Mouse (Mus musculus) heart, embryonic 11.5 days (tissue): ENCODE measurements around the gene Plcl2. TPM values are rescaled to one million over a fixed set of nuclear protein-coding genes. Genes with fewer than 3 reads are reported as not detected.
"Not testable (repeated sequence)": the region's sequence is repeated elsewhere in the genome, so short reads cannot be mapped to it uniquely, and the experiment has no call there.

Experiments used
- ATAC-seq: fragments of 200-750 bp; cut with Nextera tagmentation; replicated peaks from 2 replicates; pipeline ENCODE4 v1.8.0; 2017; ENCODE audit warnings: moderate library complexity; ENCODE audit not compliant: insufficient number of reproducible peaks, low FRiP score, low TSS enrichment
- H3K27ac ChIP-seq: fragments of 300-500 bp; sonication (generic); 2 replicates; pipeline ENCODE4 v1.5.1; 2014; ENCODE audit warnings: mild to moderate bottlenecking, low read depth, low read length
- H3K27me3 ChIP-seq: fragments of 300-500 bp; sonication (generic); 2 replicates; pipeline ENCODE4 v1.6.1; 2014; ENCODE audit warnings: mild to moderate bottlenecking, low read length, mixed read lengths; ENCODE audit not compliant: control insufficient read depth, insufficient read depth
- H3K36me3 ChIP-seq: fragments of 300-500 bp; sonication (generic); 2 replicates; pipeline ENCODE4 v1.6.1; 2014; ENCODE audit warnings: mild to moderate bottlenecking, low read length, moderate library complexity, mixed read lengths; ENCODE audit not compliant: control insufficient read depth, insufficient read depth
- H3K4me1 ChIP-seq: fragments of 300-500 bp; sonication (generic); 2 replicates; pipeline ENCODE4 v1.6.1; 2014; ENCODE audit warnings: low read length; ENCODE audit not compliant: control insufficient read depth, insufficient read depth
- H3K4me2 ChIP-seq: fragments of 300-500 bp; sonication (generic); 2 replicates; pipeline ENCODE4 v1.6.1; 2014; ENCODE audit warnings: mild to moderate bottlenecking, moderate library complexity
- H3K4me3 ChIP-seq: fragments of 300-500 bp; sonication (generic); 2 replicates; pipeline ENCODE4 v1.5.1; 2014; ENCODE audit warnings: low read depth, low read length
- H3K9ac ChIP-seq: fragments of 300-500 bp; sonication (generic); 2 replicates; pipeline ENCODE4 v1.6.1; 2014; ENCODE audit warnings: mild to moderate bottlenecking, low read depth, low read length, moderate library complexity
- H3K9me3 ChIP-seq: fragments of 300-500 bp; sonication (generic); replicated peaks from 2 replicates; pipeline ENCODE4 v1.6.1; 2016; ENCODE audit warnings: low read length; ENCODE audit not compliant: control insufficient read depth
- WGBS: fragments of 180-500 bp; shearing (Covaris S2); extraction: QIAGEN DNeasy Blood & Tissue Kit; methylation state at CpG from one replicate; pipeline ENCODE4 v1.1.7; 2014; ENCODE audit not compliant: insufficient replicate concordance; 5-methylcytosine and 5-hydroxymethylcytosine counted together
- polyA plus RNA-seq: library from polyadenylated mRNA; unstranded; fragments of >200 nt; fragmentation: Nextera tagmentation; extraction: Ambion mirVana; gene quantifications from 2 replicates; pipeline ENCODE4 v1.2.1, GENCODE M21; 2014

The Plcl2 gene
- polyA plus RNA-seq, 1 experiment from 2014 or later: 5.2 TPM

GRCm38 (mm10) chr17:50634008-50634871, 125.0 kb downstream of the Plcl2 start:
- Histone ChIP-seq H3K9me3 (no peaks in the 10 kb centered on the region), H3K27me3 (no peaks in the 10 kb centered on the region), H3K4me1 (peaks cover 9% of the 10 kb centered on the region; the same call in 1 of the 2 replicates), H3K4me2 (no peak overlapping the region), H3K9ac (no peak overlapping the region), H3K4me3 (no peak overlapping the region), H3K27ac (peak overlapping the region; percentile 62; the same call in 1 of the 2 replicates), H3K36me3 (no peaks in the 10 kb centered on the region)
- 54% methylated on average over 7 of the region's 7 CpGs for WGBS
- peak; percentile 55 for ATAC-seq

GRCm38 (mm10) chr17:50635961-50636585, 126.9 kb downstream of the Plcl2 start:
- Histone ChIP-seq H3K4me3 (no peak overlapping the region), H3K27ac (no peak overlapping the region), H3K9ac (no peak overlapping the region), H3K4me2 (no peak overlapping the region), H3K27me3 (no peaks in the 10 kb centered on the region), H3K36me3 (no peaks in the 10 kb centered on the region), H3K9me3 (no peaks in the 10 kb centered on the region), H3K4me1 (peaks cover 9% of the 10 kb centered on the region; the same call in 1 of the 2 replicates)
- WGBS: 79% methylated on average over 8 of the region's 8 CpGs
- ATAC-seq: no peak

GRCm38 (mm10) chr17:50638791-50639190, 129.6 kb downstream of the Plcl2 start:
- WGBS: 76% methylated on average over 3 of the region's 3 CpGs
- Histone ChIP-seq H3K36me3 (no peaks in the 10 kb centered on the region), H3K27me3 (no peaks in the 10 kb centered on the region), H3K9me3 (no peaks in the 10 kb centered on the region), H3K4me2 (no peak overlapping the region), H3K4me3 (no peak overlapping the region), H3K27ac (no peak overlapping the region), H3K4me1 (peaks cover 9% of the 10 kb centered on the region; the same call in 1 of the 2 replicates), H3K9ac (no peak overlapping the region)
- ATAC-seq: no peak

GRCm38 (mm10) chr17:50641076-50641610, 131.9 kb downstream of the Plcl2 start:
- 88% methylated on average over 2 of the region's 2 CpGs for WGBS
- Histone ChIP-seq H3K36me3 (no peaks in the 10 kb centered on the region), H3K27ac (no peak overlapping the region), H3K27me3 (no peaks in the 10 kb centered on the region), H3K4me3 (no peak overlapping the region), H3K9ac (no peak overlapping the region), H3K9me3 (no peaks in the 10 kb centered on the region), H3K4me1 (peaks cover 5% of the 10 kb centered on the region), H3K4me2 (no peak overlapping the region)
- no peak for ATAC-seq

GRCm38 (mm10) chr17:50641879-50642278, 132.7 kb downstream of the Plcl2 start:
- ATAC-seq: no peak
- no peak overlapping the region for H3K4me3 ChIP-seq
- H3K27ac ChIP-seq: no peak overlapping the region
- no peak overlapping the region for H3K9ac ChIP-seq
- 91% methylated on average over 1 of the region's 1 CpGs for WGBS
- no peaks in the 10 kb centered on the region for H3K9me3 ChIP-seq
- no peaks in the 10 kb centered on the region for H3K27me3 ChIP-seq
- H3K4me2 ChIP-seq: no peak overlapping the region
- no peaks in the 10 kb centered on the region for H3K36me3 ChIP-seq
- H3K4me1 ChIP-seq: peaks cover 5% of the 10 kb centered on the region

GRCm38 (mm10) chr17:50643356-50643755, 134.2 kb downstream of the Plcl2 start:
- H3K9ac ChIP-seq: no peak overlapping the region
- peaks cover 3% of the 10 kb centered on the region for H3K9me3 ChIP-seq
- 34% methylated on average over 6 of the region's 6 CpGs for WGBS
- peaks cover 5% of the 10 kb centered on the region for H3K4me1 ChIP-seq
- no peak overlapping the region for H3K4me3 ChIP-seq
- no peaks in the 10 kb centered on the region for H3K36me3 ChIP-seq
- no peak overlapping the region for H3K4me2 ChIP-seq
- ATAC-seq: no peak
- H3K27ac ChIP-seq: no peak overlapping the region
- H3K27me3 ChIP-seq: no peaks in the 10 kb centered on the region

- WGBS: 15% methylated on average over 6 of the region's 6 CpGs
- 0 out of 2 replicates have a peak overlapping the region, but pooled peaks have one; percentile 22 for H3K9ac ChIP-seq
- H3K9me3 ChIP-seq: peaks cover 6% of the 10 kb centered on the region
- no peak overlapping the region for H3K4me3 ChIP-seq
- H3K36me3 ChIP-seq: no peaks in the 10 kb centered on the region
- H3K4me1 ChIP-seq: peaks cover 5% of the 10 kb centered on the region
- H3K4me2 ChIP-seq: no peak overlapping the region
- H3K27me3 ChIP-seq: no peaks in the 10 kb centered on the region
- H3K27ac ChIP-seq: no peak overlapping the region
- no peak for ATAC-seq
These were observed 134.8 kb downstream of the Plcl2 start for GRCm38 (mm10) chr17:50643989-50644388.

- H3K27me3 ChIP-seq, H3K36me3 ChIP-seq, H3K4me3 ChIP-seq, H3K9ac ChIP-seq, H3K27ac ChIP-seq, H3K9me3 ChIP-seq, ATAC-seq, H3K4me2 ChIP-seq, H3K4me1 ChIP-seq: not testable (repeated sequence)
- 93% methylated on average over 4 of the region's 4 CpGs for WGBS
These were observed 138.9 kb downstream of the Plcl2 start for GRCm38 (mm10) chr17:50648141-50648540.
